Mouse (Mus musculus) CH12F3 (cell line): ENCODE results near the gene P4ha2.

Source experiments
- in situ Hi-C: fragments of 300-500 bp; cut with MboI; formaldehyde crosslinking; loops from 2 replicates; pipeline ENCODE4 v1.14.3; 2020; ENCODE audit warnings: low sequenced_read_pairs

Gene P4ha2

GRCm38 (mm10) chr11:54130721-54131120 is 30.8 kb downstream of the P4ha2 start:
- in situ Hi-C loops, result no loop called here

DNA sequence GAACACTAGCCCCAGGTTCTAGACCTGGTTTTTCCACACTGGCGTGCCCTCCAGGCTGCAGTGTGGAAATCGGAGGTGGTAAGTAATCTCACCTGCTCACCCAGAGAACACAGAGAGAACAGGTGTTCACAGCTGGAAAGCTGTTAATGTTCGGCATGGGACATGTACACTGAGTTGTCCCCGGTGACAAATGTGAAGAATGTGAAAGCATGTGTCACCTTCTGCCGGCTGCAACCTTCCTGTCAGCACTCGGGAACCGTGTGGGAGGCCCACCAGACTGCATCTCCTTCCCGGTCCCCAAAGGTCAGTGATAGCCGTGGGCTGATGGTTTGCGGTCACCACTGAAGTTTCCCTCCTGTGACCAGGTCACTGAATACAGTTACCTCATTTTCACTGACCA is 32.4 kb downstream of the P4ha2 start:
- in situ Hi-C loops, result no loop called here

DNA sequence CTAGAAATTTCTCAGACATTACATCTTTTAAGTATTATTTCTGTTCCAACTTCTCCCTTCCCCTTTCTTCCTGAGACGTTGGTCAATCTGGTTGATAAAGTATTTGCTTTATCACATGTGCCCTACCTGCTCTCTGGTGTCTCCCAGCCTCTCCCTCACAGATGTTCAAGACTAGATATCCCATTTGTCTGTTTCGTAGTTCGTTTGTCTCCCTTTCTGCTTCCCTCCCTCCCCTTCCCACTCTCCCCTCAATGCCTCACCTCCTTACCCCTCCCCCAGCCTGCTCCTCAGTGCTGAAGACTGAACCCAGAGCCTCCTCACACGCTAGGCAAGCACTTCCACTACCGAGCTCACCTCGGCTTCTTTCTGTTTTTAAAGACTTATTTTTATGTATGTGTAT is 35.0 kb downstream of the P4ha2 start:
- in situ Hi-C loops, result no loop called here

GRCm38 (mm10) chr11:54140159-54140558 is 40.3 kb downstream of the P4ha2 start:
- in situ Hi-C loops, result loop anchor here (5.0 kb wide), 1 partner anchor 117 kb away; no protein-coding TSS in a partner anchor

DNA sequence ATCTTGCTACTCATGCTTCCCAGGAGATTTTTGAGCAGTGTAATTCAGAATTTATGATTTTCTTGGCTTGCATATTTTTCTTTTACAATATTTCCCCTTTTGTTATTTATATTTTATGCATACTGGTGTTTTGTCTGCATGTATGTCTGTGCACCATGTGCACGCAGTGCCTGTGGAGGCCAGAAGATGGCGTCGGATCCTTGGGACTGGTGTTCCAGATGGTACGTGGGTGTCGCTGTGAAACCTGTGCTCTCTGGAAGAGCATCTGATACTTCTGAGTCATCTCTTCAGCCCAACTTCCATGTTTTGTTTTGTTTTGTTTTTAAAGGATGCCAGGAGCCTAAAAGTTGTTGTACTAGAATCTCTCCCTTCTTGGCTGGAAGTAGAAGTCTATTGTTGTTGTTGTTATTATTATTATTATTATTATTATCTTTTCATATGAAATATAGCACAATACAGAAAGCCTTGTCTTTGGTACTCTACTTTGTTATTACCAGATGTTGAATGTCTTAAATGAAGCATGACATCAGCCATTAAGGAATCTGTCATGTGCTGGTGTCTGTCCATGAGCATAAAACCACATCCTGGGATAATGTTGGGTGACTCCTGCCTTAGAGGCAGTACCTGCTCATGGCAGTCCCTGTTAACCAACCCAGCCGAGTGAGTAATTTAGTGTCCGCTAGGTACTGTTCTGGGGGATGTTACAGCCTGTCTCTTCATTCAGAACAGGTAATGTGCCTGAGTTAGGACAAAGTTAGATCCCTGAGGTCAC is 41.5 kb downstream of the P4ha2 start:
- in situ Hi-C loops, result loop anchor here (5.0 kb wide), 1 partner anchor 116 kb away; no protein-coding TSS in a partner anchor

DNA sequence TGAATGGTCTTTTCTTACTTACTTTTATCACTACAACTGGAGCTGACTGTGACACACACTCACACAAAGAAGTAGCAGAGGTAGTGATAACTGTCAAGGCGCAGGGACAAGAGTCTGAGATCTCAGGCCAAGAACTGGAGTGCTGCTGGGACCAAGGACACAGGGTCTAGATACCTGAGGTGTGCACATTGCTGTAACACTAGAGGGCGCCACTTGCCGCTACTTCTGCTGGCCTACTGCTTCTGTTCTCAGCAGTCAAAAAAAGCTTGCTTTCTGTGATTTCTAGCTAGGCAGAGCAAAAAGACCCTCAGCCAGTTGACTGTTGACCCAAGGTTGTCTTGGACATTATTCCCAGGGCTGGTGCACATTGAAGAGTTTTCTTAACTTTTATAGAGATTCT is 45.0 kb downstream of the P4ha2 start:
- in situ Hi-C loops, result loop anchor here (5.0 kb wide), 1 partner anchor 112 kb away; no protein-coding TSS in a partner anchor

GRCm38 (mm10) chr11:54145990-54146389 is 46.1 kb downstream of the P4ha2 start:
- in situ Hi-C loops, result no loop called here

DNA sequence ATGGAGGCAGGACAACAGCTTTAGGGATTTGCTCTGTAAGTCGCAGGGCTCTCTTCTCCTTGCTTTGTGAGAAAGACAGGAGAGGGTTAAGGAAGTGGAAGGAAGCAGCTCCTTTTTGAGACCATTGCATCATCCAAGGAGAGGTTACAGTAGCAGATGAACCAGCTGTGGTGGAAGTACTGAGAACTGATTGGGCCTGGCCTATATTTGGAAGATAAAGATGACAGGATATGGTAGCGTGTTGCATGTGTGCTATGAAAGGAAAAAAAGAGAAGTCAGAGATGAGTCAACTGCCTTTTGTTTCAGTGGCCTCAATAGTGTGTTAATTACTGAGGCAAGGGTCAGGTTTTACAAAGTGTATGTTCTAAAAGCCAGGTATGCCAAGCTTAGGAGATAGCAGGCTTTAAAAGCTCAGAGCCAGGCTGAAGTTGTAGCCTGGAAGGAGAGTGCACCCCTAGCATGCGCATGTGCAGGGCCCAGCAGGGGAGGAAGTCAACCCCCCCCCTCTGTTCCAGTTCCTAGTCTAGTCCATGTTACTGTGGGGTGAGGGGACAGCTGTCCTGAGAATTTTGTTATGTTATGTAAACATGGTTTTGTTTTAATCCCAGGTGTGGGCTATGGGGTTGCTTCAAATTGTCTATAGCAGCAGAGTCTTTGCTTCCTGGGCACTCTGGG is 50.0 kb downstream of the P4ha2 start:
- in situ Hi-C loops, result no loop called here

- in situ Hi-C loops, result no loop called here
These were observed 51.2 kb downstream of the P4ha2 start for GRCm38 (mm10) chr11:54151141-54151540.

GRCm38 (mm10) chr11:54152957-54153356 is 53.1 kb downstream of the P4ha2 start:
- in situ Hi-C loops, result no loop called here

DNA sequence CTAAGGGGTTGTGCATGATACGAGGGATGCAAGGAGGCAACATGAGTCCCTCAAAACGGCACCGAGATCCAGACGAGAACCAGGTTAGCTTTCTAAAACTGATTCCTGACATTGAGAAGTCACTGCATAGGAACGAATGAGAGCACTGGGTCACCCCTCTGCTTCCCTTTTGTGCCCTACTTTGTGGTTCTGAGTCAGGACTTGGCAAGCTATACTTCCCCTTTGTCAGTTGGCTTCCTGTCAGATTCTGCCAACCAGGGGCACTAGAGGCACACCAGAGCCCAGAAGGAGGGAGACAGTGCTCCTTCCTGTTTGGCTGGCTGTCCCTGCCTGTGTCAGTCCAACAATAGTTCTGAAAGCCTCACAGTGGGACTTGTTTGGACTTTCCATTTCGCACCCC is 56.0 kb downstream of the P4ha2 start:
- in situ Hi-C loops, result no loop called here

DNA sequence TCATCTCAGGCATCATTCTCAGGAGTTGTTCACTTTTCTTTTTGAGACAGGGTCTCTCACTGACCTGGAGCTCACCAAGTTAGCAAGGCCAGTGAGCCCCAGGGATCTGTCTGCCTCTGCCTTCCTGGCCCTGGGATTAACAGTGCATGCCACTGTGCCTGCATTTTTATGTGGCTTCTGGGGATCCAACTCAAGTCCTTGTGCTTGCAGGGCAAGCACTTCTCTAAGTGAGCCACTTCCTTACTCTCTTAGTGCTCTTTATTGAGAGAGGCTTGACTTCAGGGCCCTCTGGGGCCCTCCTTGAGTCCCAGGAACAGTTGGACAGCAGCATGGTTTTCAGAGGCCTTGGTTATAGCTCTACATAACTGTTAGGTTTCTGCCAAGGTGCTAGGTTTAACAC is 56.6 kb downstream of the P4ha2 start:
- in situ Hi-C loops, result no loop called here

DNA sequence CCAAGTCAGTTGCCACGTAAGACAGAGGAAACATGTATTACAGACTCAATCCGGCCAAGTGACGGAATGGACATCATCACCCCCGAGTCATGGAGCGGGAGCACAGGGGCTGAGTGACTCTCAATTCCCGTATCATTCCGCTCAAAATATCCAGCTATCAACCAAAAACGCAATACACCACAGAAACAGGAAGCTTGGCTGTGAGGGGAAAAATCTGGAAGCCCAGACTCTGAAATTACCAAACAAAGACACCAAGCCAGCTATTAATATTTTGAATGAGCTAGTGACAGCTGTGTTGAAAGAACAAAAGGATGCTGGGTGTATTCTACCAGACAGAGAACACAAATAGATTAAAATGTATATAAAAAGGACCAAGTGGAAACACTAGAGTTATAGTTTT is 57.7 kb downstream of the P4ha2 start:
- in situ Hi-C loops, result no loop called here

- in situ Hi-C loops, result no loop called here
These were observed 60.5 kb downstream of the P4ha2 start for GRCm38 (mm10) chr11:54160435-54160834.

DNA sequence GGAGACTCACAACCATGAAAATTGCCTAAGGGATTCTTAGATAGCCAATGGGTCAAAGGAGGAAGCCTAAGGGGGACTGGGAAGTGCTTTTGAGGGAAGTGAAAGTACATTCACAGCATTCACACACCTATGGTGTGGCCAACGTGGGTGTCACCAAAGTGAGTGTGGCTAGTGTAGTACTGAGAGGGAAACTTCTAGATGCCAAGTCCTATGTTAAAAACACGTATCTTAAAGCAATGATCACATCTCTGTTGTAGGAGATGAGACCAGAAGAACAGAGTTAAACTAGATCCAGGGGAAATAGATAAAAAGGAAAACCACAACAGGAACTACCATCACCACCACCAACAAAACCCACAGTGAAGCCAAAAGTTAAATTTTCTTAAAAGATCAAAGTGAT is 61.0 kb downstream of the P4ha2 start:
- in situ Hi-C loops, result no loop called here

- in situ Hi-C loops, result no loop called here
These were observed 61.6 kb downstream of the P4ha2 start for GRCm38 (mm10) chr11:54161514-54161913.

GRCm38 (mm10) chr11:54162968-54163367 is 63.1 kb downstream of the P4ha2 start:
- in situ Hi-C loops, result no loop called here

GRCm38 (mm10) chr11:54169432-54170295 is 69.8 kb downstream of the P4ha2 start:
- in situ Hi-C loops, result no loop called here

- in situ Hi-C loops, result no loop called here
These were observed 71.3 kb downstream of the P4ha2 start for GRCm38 (mm10) chr11:54171175-54171574.

GRCm38 (mm10) chr11:54174226-54174625 is 74.3 kb downstream of the P4ha2 start:
- in situ Hi-C loops, result no loop called here

DNA sequence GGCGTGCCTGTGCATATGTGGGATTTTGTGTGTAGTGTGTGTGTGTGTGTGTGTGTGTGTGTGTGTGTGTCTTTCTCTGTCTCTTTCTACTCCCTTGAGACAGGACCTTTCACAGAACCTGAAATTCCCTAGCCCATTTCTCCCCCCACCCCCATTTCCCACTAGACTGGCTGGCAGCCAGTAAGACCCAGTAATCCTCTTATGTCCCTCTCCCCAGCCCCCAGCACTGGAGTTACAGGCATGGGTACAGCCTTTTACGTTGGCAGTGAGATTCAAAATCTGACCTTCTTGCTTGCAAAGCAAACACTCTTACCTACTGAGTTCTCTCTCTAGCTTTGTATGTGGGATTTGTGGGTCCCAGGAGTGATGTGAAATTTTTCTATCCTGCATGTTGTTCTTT is 75.0 kb downstream of the P4ha2 start:
- in situ Hi-C loops, result no loop called here
